Mouse (Mus musculus) effector memory CD4-positive, alpha-beta T cell, adult 7 months (primary cell): ENCODE data around the gene Zcchc4. TPM values are rescaled to one million over a fixed set of nuclear protein-coding genes. Genes with fewer than 3 reads are reported as not detected.

Source experiments
- polyA plus RNA-seq: library from polyadenylated mRNA; unstranded; fragments of 100-300 nt; shearing (Covaris generic); gene quantifications from one replicate; pipeline ENCODE4 v1.2.1, GENCODE M21; 2017

Gene Zcchc4
- 14.4 TPM for polyA plus RNA-seq

GRCm38 (mm10) chr5:52775237-52775636 lies at the start of gene Zcchc4:
Gene Zcchc4 (plus strand): TSS chr5:52775409.

DNA sequence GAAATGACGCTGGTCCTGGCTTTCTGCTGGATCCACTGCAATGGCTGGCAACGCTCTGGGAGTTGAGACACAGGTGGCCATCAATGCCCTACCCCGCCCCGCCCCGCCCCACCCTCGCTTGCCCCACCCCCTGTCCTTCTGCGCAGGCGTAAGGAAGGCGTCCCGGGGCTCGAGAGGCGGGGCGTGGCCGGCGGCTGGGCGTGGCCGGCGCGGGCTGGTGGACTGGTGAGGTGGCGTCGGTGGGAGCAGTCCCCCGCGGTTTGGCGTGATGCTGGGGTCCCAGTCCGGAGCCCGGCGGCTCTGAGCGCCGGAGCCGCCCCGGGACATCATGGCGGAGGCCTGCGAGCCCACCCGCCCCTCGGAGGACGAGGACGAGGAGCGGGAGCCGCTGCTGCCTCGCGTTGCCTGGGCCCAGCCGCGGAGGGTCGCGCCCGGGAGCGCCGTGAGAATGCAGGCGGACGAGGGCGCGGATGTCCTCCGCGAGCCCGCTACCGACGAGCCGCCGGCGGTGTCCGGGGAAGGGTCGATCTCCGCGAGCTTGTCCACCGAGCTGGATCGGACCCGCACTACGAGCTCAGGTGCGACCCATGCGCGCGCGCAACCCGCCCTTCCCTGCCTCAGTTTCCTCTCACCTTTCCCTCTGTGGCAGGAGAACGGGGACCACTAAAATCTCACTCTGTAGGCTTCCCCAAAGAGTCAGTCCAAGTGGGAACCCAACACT lies 33.7 kb upstream of the Zcchc4 start, which contains the start of gene Pi4k2b:
TSS of gene Pi4k2b (plus strand) at position 184 of the 721 bp plus-strand sequence.

GRCm38 (mm10) chr5:52833761-52834274 lies 58.6 kb downstream of the Zcchc4 start, which contains the start of gene Anapc4:
Gene Anapc4 (plus strand): TSS chr5:52834012.

Other genes with a start within 250 kb of the Zcchc4 start
- not detected for gene Lgi2, start 208.9 kb upstream of the Zcchc4 start, polyA plus RNA-seq
- 12.5 TPM for gene Sepsecs, start 105.7 kb upstream of the Zcchc4 start, polyA plus RNA-seq
- gene Pi4k2b, start 33.8 kb upstream of the Zcchc4 start, polyA plus RNA-seq = 9.5 TPM
- 39.1 TPM for gene Anapc4, start 58.6 kb downstream of the Zcchc4 start, polyA plus RNA-seq